Mouse (Mus musculus): ENCODE measurements around the gene Gje1. TPM values are rescaled to one million over a fixed set of nuclear protein-coding genes. Genes with fewer than 3 reads are reported as not detected.

The Gje1 gene
- total RNA-seq (2021) = not detected in 2 replicates
- long read RNA-seq = 0 reads

DNA sequence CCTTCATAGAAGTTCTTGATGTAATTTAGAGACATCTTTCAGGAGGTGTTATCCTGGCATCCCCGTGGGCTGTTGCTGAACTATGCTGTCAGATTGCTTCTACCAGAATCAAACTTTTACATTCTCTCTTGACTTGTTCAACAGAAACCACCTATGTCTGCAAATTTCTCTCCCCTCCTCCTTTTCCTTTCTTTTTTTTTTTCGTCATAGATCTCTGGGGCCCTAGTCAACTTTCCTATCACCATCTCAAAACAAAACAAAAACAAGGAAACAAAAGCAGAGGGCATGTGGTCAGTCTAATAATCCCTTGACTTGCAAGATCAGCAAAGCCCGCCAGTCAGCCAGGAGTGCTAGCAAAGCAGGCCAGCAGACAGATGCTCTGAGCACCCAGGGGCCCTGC, at the start of gene Gje1:
Gene Gje1, minus strand, starts transcription at position 101 of the 400 bp plus-strand sequence.
- DNase-seq = no peak

DNA sequence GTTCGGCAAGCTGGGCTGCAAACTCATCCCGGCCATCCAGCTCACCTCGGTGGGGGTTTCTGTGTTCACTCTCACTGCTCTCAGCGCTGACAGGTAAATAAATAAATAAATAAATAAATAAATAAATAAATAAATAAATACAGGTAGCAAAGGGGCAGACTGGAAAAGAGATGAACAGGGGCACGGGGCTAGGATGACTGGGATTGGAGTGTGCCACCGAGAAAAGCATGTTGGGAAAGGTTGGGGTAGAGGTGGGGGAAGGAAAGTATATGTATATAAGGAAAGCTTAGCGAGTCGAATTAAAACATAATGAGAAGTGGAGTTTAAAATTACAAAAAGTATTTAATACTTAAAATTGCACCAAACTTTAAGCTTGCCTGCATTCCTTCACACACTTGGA, 42.6 kb upstream of the Gje1 start:
- no peak for DNase-seq

DNA sequence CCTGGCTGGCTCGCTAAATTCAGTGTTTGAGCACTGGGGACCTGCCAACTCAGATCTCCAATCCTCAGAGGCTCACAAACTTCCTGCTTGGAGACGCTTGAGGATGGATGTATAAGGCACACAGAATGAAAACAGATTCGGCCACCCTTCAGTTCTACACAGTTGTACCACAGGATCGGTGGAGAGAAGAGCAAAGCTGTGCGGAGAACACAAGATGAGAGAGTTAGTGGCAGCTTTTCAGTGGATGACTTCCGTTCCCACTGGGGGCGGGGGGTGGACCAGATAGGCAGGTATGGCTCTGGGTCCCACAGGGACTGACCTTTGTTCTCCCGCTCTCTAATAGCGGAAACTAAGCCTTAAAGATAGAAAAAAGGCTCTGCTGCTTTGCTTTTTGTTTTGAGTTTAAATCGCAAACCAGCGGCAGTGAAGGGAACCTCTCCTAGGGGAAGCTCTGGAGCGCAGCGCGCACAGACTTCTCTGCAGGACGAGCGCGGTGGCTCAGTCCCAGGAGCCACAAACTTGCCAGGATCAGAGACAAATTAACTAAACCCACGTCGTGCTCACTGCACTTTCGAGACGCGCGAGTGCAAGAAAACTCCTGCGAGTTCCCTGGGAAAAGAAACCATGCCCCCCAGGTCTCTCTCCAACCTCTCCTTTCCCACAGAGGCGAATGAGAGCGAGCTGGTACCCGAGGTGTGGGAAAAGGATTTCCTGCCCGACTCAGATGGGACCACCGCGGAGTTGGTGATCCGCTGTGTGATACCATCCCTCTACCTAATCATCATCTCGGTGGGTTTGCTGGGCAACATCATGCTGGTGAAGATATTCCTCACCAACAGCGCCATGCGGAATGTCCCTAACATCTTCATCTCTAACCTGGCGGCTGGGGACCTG, 41.9 kb upstream of the Gje1 start:
- DNase-seq = no peak

DNA sequence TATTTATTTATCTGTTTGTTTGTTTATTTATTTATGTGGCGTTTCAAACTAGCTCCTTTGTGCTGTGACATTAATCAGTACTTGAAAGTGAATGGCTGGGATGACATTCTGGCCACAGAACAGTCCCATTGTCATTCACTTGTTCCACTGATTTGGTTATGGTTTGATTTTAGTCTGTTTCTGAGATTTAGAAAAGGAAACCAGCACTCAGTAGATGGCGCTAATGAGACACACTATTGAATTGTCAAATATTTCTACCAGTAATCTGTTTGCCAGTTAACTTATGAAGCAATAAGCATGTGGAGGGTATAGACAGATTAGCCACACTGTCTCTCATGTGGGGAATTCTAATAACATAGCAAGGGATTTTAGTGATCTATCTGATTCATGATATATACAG, 16.3 kb upstream of the Gje1 start:
- no peak for DNase-seq

DNA sequence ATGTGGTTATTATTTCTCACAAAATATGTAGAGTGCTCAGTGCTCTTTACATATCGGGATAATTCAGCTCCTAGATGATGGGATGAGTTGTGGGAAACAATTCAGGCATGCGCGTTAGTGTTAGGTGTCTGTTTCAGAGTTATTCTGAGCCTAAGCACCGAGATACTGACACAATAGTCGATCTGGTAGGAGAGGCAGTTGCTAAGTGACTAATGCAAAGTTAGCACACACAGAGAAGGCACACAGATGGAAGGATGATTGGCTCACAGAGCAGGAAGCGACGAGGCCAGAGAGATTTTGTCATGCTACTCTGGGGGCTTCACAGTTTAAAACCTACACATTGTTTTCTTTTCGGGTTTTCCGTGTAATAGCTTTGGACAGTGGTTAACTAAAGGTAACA, 7.7 kb upstream of the Gje1 start:
- DNase-seq = no peak

- peak; percentile 98 for DNase-seq
These were observed 12.6 kb downstream of the Gje1 start, which contains the start of the genes Vta1 and Nmbr for GRCm38 (mm10) chr10:14705072-14706066. Gene Vta1, minus strand, starts transcription at chr10:14705560. Gene Nmbr, plus strand, starts transcription at chr10:14705591.

GRCm38 (mm10) chr10:14703830-14704420, 14.1 kb downstream of the Gje1 start:
- no peak for DNase-seq

- DNase-seq = no peak
These were observed 14.8 kb downstream of the Gje1 start for GRCm38 (mm10) chr10:14703239-14703638.

DNA sequence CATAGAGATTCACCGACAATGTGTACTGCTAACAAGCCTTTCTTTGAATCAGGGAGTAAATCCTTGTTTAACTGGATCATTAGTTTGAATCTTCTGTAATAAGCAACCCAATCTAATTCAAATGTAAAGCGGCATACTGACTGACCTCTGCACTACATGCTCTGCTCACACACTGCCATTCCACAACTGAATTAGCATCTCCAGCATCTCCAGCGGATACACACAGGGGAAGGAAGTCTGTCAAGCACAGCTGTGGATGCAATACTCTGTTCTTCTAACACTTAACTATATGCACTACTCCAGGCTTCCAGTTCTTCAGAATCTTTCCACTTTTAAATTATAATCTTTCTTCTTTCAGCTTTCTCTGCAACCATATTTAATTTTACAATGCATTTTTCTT, 27.7 kb downstream of the Gje1 start:
- no peak for DNase-seq

GRCm38 (mm10) chr10:14688785-14689442, 29.1 kb downstream of the Gje1 start:
- DNase-seq = no peak

GRCm38 (mm10) chr10:14685663-14686062, 32.4 kb downstream of the Gje1 start:
- no peak for DNase-seq

- no peak for DNase-seq
These were observed 51.9 kb downstream of the Gje1 start for GRCm38 (mm10) chr10:14666147-14666546.

Other genes with a start within 250 kb of the Gje1 start
- 0.81 and 1.3 TPM in 2 replicates for gene Adgrg6, start 172.6 kb downstream of the Gje1 start, total RNA-seq (2021)
- gene Vta1, start 12.7 kb downstream of the Gje1 start, total RNA-seq (2021) = 53.1 and 66.7 TPM in 2 replicates
- not detected in 2 replicates for gene Nmbr, start 12.6 kb downstream of the Gje1 start, total RNA-seq (2021)

All from adrenal gland, postnatal 25 days (tissue).